Mouse (Mus musculus): ENCODE measurements around the gene Gm20604.
A peak's percentile ranks its signal among the peaks of the same experiment; 100 is the strongest.

The Gm20604 gene

GRCm38 (mm10) chr12:102706833-102707463 is 51.5 kb downstream of the Gm20604 start:
- DNase-seq (ENCODE audit: low spot score in 2 of 2) = no peak

- no peak for DNase-seq (ENCODE audit: low spot score in 2 of 2)
Observed at GRCm38 (mm10) chr12:102705906-102706640, 52.4 kb downstream of the Gm20604 start.

- peak; percentile 82 to 92 for DNase-seq (ENCODE audit: low spot score in 2 of 2)
Observed at GRCm38 (mm10) chr12:102705216-102705871, 53.1 kb downstream of the Gm20604 start.

GRCm38 (mm10) chr12:102704457-102705198 is 53.8 kb downstream of the Gm20604 start, which contains the start of gene Itpk1:
Gene Itpk1 (minus strand): TSS chr12:102704930.
- peak; percentile 39 to 49 for DNase-seq (ENCODE audit: low spot score in 2 of 2)

GRCm38 (mm10) chr12:102703921-102704408 is 54.5 kb downstream of the Gm20604 start:
- no peak for DNase-seq (ENCODE audit: low spot score in 2 of 2)

- DNase-seq (ENCODE audit: low spot score in 2 of 2) = no peak
Observed at GRCm38 (mm10) chr12:102703441-102703840, 55.0 kb downstream of the Gm20604 start.

- DNase-seq (ENCODE audit: low spot score in 2 of 2) = peak in 1 of 2 experiments; percentile 45
Observed at GRCm38 (mm10) chr12:102703111-102703412, 55.4 kb downstream of the Gm20604 start.

GRCm38 (mm10) chr12:102702356-102703110 is 55.9 kb downstream of the Gm20604 start:
- peak; percentile 68 to 83 for DNase-seq (ENCODE audit: low spot score in 2 of 2)

GRCm38 (mm10) chr12:102701691-102702207 is 56.7 kb downstream of the Gm20604 start:
- DNase-seq (ENCODE audit: low spot score in 2 of 2) = no peak

GRCm38 (mm10) chr12:102700453-102700852 is 58.0 kb downstream of the Gm20604 start:
- DNase-seq (ENCODE audit: low spot score in 2 of 2) = no peak

- no peak for DNase-seq (ENCODE audit: low spot score in 2 of 2)
Observed at GRCm38 (mm10) chr12:102699156-102699555, 59.3 kb downstream of the Gm20604 start.

GRCm38 (mm10) chr12:102698089-102698684 is 60.3 kb downstream of the Gm20604 start:
- DNase-seq (ENCODE audit: low spot score in 2 of 2) = no peak

GRCm38 (mm10) chr12:102697381-102697780 is 61.1 kb downstream of the Gm20604 start:
- no peak for DNase-seq (ENCODE audit: low spot score in 2 of 2)

- no peak for DNase-seq (ENCODE audit: low spot score in 2 of 2)
Observed at GRCm38 (mm10) chr12:102696635-102697354, 61.7 kb downstream of the Gm20604 start.

- DNase-seq (ENCODE audit: low spot score in 2 of 2) = no peak
Observed at GRCm38 (mm10) chr12:102695369-102696239, 62.9 kb downstream of the Gm20604 start.

- no peak for DNase-seq (ENCODE audit: low spot score in 2 of 2)
Observed at GRCm38 (mm10) chr12:102691761-102692160, 66.7 kb downstream of the Gm20604 start.

All from cerebellum, postnatal 4 days (tissue).